21 mouse cellular contexts compared by ENCODE assay signal in the genomic region with DNA sequence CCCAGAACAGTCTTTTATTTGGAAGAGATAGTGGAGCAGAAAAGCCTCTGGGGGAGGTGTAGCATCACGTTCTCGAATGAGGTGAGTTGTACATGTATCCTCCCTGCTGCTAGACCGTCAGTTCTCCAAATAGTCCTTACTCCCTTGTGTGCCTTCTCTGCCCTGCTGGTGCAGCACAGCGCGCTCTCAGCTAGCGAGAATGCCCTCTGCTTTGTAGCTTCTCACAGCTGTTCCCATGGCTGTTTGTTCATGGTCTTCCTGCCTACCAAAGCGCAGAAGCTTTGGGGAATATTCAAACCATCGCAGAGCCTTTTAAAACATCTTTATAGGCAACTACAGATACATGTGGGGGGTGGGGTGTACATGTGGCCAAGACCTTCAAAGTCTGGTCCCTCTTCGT. TPM values are rescaled to one million over a fixed set of nuclear protein-coding genes. Genes with fewer than 3 reads are reported as not detected.
DNase-seq lines count a peak whose midpoint lies in the region; ATAC-seq and TF ChIP-seq lines count a peak whose summit lies in the region.
"Had no signal": no experiment of that assay in that cellular context is flagged by ENCODE, and none has a peak within 500 bp of the region (broad histone marks: within the 10 kb centered on the region; RNA-seq: fewer than 3 reads in every experiment).

No protein-coding gene starts in this region.

- H3K27me3 ChIP-seq in limb, embryonic 12.5 days = no peaks in the 10 kb centered on the region
- peaks cover 7% of the 10 kb centered on the region; the same call in 1 of the 2 replicates for H3K27me3 ChIP-seq in limb, embryonic 10.5 days (ENCODE audit: low read depth, poor library complexity, severe bottlenecking)
- no peaks in the 10 kb centered on the region for H3K27me3 ChIP-seq in myocyte (ENCODE audit: control insufficient read depth, insufficient read depth, insufficient read length)
- H3K27me3 ChIP-seq: embryonic facial prominence, embryonic 13.5 days; limb, embryonic 15.5 days; Patski had no signal

- H3K79me2 ChIP-seq in myocyte (ENCODE audit: control insufficient read depth, insufficient read depth) = peaks cover 10% of the 10 kb centered on the region

- H3K4me1 ChIP-seq in limb, embryonic 12.5 days (replicated peaks) = peaks cover 48% of the 10 kb centered on the region
- H3K4me1 ChIP-seq in limb, embryonic 10.5 days = peaks cover 50% of the 10 kb centered on the region
- peaks cover 21% of the 10 kb centered on the region for H3K4me1 ChIP-seq in embryonic fibroblast, embryonic 13.5 days (ENCODE audit: control insufficient read depth, insufficient read depth, low read length)

- no peak overlapping the region for H3ac ChIP-seq in myocyte (ENCODE audit: control insufficient read depth, insufficient read length)

- TF ChIP-seq CTCF in embryonic fibroblast, embryonic 13.5 days (IDR thresholded peaks at IDR 0.05; ENCODE audit: borderline replicate concordance, insufficient read depth, low read length) = no peak

- DNase-seq in frontal cortex, adult 2 months (ENCODE audit: extremely low spot score in 1 of 2, low spot score in 1 of 2) = no peak
- no peak for DNase-seq in limb, embryonic 10.5 days (ENCODE audit: low spot score)
- DNase-seq in cerebellum, postnatal 36 days = no peak
- DNase-seq in adrenal gland, postnatal 10 days = no peak
- DNase-seq: cerebellum, postnatal 25 days; heart, adult 2 months; heart, postnatal 10 days; kidney, postnatal 4 days; lung, adult 18-20 months; lung, postnatal 4 days; right cerebral cortex, adult 18-20 months; thymus, postnatal 14 days had no signal

- no peak overlapping the region for H3K4me2 ChIP-seq in limb, embryonic 12.5 days
- H3K4me2 ChIP-seq in myocyte (ENCODE audit: low read depth) = no peak overlapping the region
- H3K4me2 ChIP-seq: embryonic facial prominence, embryonic 13.5 days; limb, embryonic 15.5 days had no signal

- H3K36me3 ChIP-seq in limb, embryonic 12.5 days = no peaks in the 10 kb centered on the region
- H3K36me3 ChIP-seq in limb, embryonic 10.5 days = no peaks in the 10 kb centered on the region
- no peaks in the 10 kb centered on the region for H3K36me3 ChIP-seq in myocyte (ENCODE audit: control insufficient read depth, insufficient read depth)
- H3K36me3 ChIP-seq: embryonic facial prominence, embryonic 13.5 days had no signal

- ATAC-seq in frontal cortex, adult (ENCODE audit: low TSS enrichment) = 0 out of 2 replicates have a peak, but pooled peaks have one; percentile 24
- no peak for ATAC-seq in limb, embryonic 12.5 days (ENCODE audit: insufficient number of reproducible peaks, insufficient read depth, low FRiP score, low TSS enrichment, low read depth)
- ATAC-seq: intestine, embryonic 16.5 days; Patski had no signal

- no peak overlapping the region for H3K9ac ChIP-seq in limb, embryonic 12.5 days (replicated peaks)
- H3K9ac ChIP-seq: limb, embryonic 15.5 days had no signal

- TF ChIP-seq POLR2A in embryonic fibroblast, embryonic 13.5 days (IDR thresholded peaks at IDR 0.05; ENCODE audit: low read depth, low read length) = no peak
- TF ChIP-seq POLR2A in myocyte (IDR thresholded peaks at IDR 0.05; ENCODE audit: insufficient read length, low read depth) = no peak

- H3K4me3 ChIP-seq in limb, embryonic 12.5 days (replicated peaks) = no peak overlapping the region
- no peak overlapping the region for H3K4me3 ChIP-seq in limb, embryonic 10.5 days
- H3K4me3 ChIP-seq in embryonic fibroblast, embryonic 13.5 days (ENCODE audit: insufficient read depth, low read length) = no peak overlapping the region
- no peak overlapping the region for H3K4me3 ChIP-seq in myocyte
- H3K4me3 ChIP-seq: embryonic facial prominence, embryonic 13.5 days; heart, adult 2 months; limb, embryonic 15.5 days had no signal

- no peaks in the 10 kb centered on the region for H3K9me3 ChIP-seq in limb, embryonic 12.5 days
- no peaks in the 10 kb centered on the region for H3K9me3 ChIP-seq in limb, embryonic 10.5 days (replicated peaks)
- H3K9me3 ChIP-seq: embryonic facial prominence, embryonic 13.5 days; limb, embryonic 15.5 days had no signal

- WGBS in limb, embryonic 12.5 days = 63% methylated on average over 9 of the region's 9 CpGs
- 77% methylated on average over 9 of the region's 9 CpGs for WGBS in limb, embryonic 10.5 days

- H3K27ac ChIP-seq in limb, embryonic 12.5 days = peak overlapping the region; percentile 35; the same call in 1 of the 2 replicates
- H3K27ac ChIP-seq in limb, embryonic 10.5 days = no peak overlapping the region
- H3K27ac ChIP-seq in embryonic fibroblast, embryonic 13.5 days (ENCODE audit: insufficient read depth, low read length) = peak overlapping the region; percentile 69; the same call in 1 of the 2 replicates
- H3K27ac ChIP-seq: heart, adult 2 months had no signal

TF ChIP-seq in myocyte, 11 proteins besides CTCF, POLR2A, EP300 and RAD21:
- TF ChIP-seq MYOG (IDR thresholded peaks at IDR 0.05; ENCODE audit: control insufficient read depth in 1 of 3, insufficient read depth in 1 of 3, insufficient read length in 2 of 3, low read depth in 2 of 3) = peak in 1 of 3 experiments; percentile 57
- peak in 2 of 3 experiments; percentile 5 to 16 for TF ChIP-seq MYOD1 (IDR thresholded peaks at IDR 0.05; ENCODE audit: control insufficient read depth in 1 of 3, insufficient read length in 2 of 3, low read depth in 2 of 3)
- no peak for TF ChIP-seq TCF12 (IDR thresholded peaks at IDR 0.05; ENCODE audit: insufficient read depth, poor library complexity, severe bottlenecking)

RNA-seq across cellular contexts. Expression of gene Lrrc4, which starts 17.3 kb away (rescaled TPM):
- polyA plus RNA-seq in frontal cortex, adult 2 months (2012; rRNA removed) = 46.0 and 49.3 TPM in 2 replicates
- polyA plus RNA-seq in limb, embryonic 12.5 days (2016; fragmentation: Nextera tagmentation; extraction: Ambion mirVana) = 0.41 and 0.50 TPM in 2 replicates
- 0.16 and 0.36 TPM in 2 replicates for polyA plus RNA-seq in limb, embryonic 10.5 days (2016; fragmentation: Nextera tagmentation; extraction: Ambion mirVana)
- polyA plus RNA-seq in embryonic fibroblast, embryonic 13.5 days (2011; ENCODE audit: insufficient read length, low read depth, missing spikeins) = 0.35 and 0.37 TPM in 2 replicates
- 0.72 TPM for polyA plus RNA-seq in myocyte (2012; fragmentation: generic; extraction: Trizol)
- total RNA-seq in adrenal gland, postnatal 10 days (2021) = 1 to 10 TPM; 5.2 to 5.9 TPM
- total RNA-seq: monocyte, adult 5-6 weeks had no signal
- polyA plus RNA-seq: Patski had no signal

Comparison
In these comparisons a context has a peak if more than half of its experiments do, and no peak if none do; other contexts are left out.
1. RNA of gene Lrrc4, which starts 17.3 kb away (polyA plus RNA-seq): 46.0 to 49.3 TPM in frontal cortex, adult 2 months; 0.72 TPM in myocyte (single experiment), 0.41 to 0.50 TPM in limb, embryonic 12.5 days, 0.35 to 0.37 TPM in embryonic fibroblast, embryonic 13.5 days and 0.16 to 0.36 TPM in limb, embryonic 10.5 days; every median in the first group is over 10 times any median in the second.